Mouse (Mus musculus) embryonic stem cell, embryonic (primary cell): ENCODE measurements around the gene Ntan1.

Experiments used
- CTCF ChIA-PET, 4 experiments: fragments of 300-600 bp in 2 of 4; fragments of 350-600 bp in 2 of 4; sonication (Branson Sonifier 250); formaldehyde crosslinking; loops; one replicate each; lab custom pipeline; 2022; ENCODE audit warnings: inconsistent platforms in 2 of 4; lab: Charles Lee
- POLR2A ChIA-PET, 4 experiments: fragments of 300-600 bp in 2 of 4; fragments of 350-600 bp in 2 of 4; sonication (Branson Sonifier 250); formaldehyde crosslinking; loops; one replicate each; lab custom pipeline; 2022; ENCODE audit warnings: antibody characterized with exemption in 4 of 4, inconsistent platforms in 1 of 4; lab: Charles Lee

The Ntan1 gene

GRCm38 (mm10) chr16:13819394-13819743 is 724 bp downstream of the Ntan1 start:
- ChIA-PET POLR2A (interaction anchor here in 3 of 4 experiments (0.6 to 7.9 kb wide), 27 partner anchors 9 to 871 kb away, joined by 3 to 75 read pairs (median 4); partner anchors contain the start of genes 3110001I22Rik (in 2 of the 3), Bfar (in 2 of the 3), Mpv17l (in 1 of the 3) and Pdxdc1 (in 1 of the 3)), CTCF (interaction anchor here in 2 of 4 experiments (1.2 to 1.4 kb wide), 2 partner anchors 13 to 15 kb away, joined by 3 to 8 read pairs; no protein-coding TSS in a partner anchor)

- ChIA-PET CTCF (no interaction called here), POLR2A (interaction anchor here in 2 of 4 experiments (0.7 to 2.4 kb wide), 13 partner anchors 10 to 339 kb away, joined by 3 to 24 read pairs (median 6); partner anchors contain the start of genes 3110001I22Rik (in 1 of the 2), Bfar (in 1 of the 2) and Rrn3 (in 1 of the 2))
Measured at GRCm38 (mm10) chr16:13819806-13820500, 1.3 kb downstream of the Ntan1 start.

- CTCF ChIA-PET, result interaction anchor here in 1 of 4 experiments (1.0 kb wide), 1 partner anchor 303 kb away, joined by 3 read pairs; no protein-coding TSS in a partner anchor
- POLR2A ChIA-PET, result interaction anchor here in 1 of 4 experiments (0.6 kb wide), 1 partner anchor 338 kb away, joined by 3 read pairs; no protein-coding TSS in a partner anchor
Measured at GRCm38 (mm10) chr16:13820771-13821170, 2.1 kb downstream of the Ntan1 start.

GRCm38 (mm10) chr16:13825781-13826490 is 7.3 kb downstream of the Ntan1 start:
- ChIA-PET CTCF (no interaction called here), POLR2A (interaction anchor here in 1 of 4 experiments (0.8 kb wide), 1 partner anchor 10 kb away, joined by 3 read pairs; no protein-coding TSS in a partner anchor)

- ChIA-PET POLR2A (interaction anchor here in 1 of 4 experiments (0.9 to 1.2 kb wide), 2 partner anchors 12 to 58 kb away, joined by 3 read pairs; no protein-coding TSS in a partner anchor), CTCF (no interaction called here)
Measured at GRCm38 (mm10) chr16:13826511-13826910, 7.9 kb downstream of the Ntan1 start.

- POLR2A ChIA-PET, result interaction anchor here in 3 of 4 experiments (0.6 to 1.4 kb wide), 5 partner anchors 8 to 81 kb away, joined by 3 to 7 read pairs (median 4); no protein-coding TSS in a partner anchor
- CTCF ChIA-PET, result no interaction called here
Measured at GRCm38 (mm10) chr16:13830444-13830843, 11.8 kb downstream of the Ntan1 start.

- POLR2A ChIA-PET, result interaction anchor here in 1 of 4 experiments (1.3 kb wide), 1 partner anchor 10 kb away, joined by 3 read pairs; no protein-coding TSS in a partner anchor
- CTCF ChIA-PET, result no interaction called here
Measured at GRCm38 (mm10) chr16:13831606-13832005, 13.0 kb downstream of the Ntan1 start.

GRCm38 (mm10) chr16:13834382-13834781 is 15.7 kb downstream of the Ntan1 start:
- ChIA-PET CTCF (interaction anchor here in 1 of 4 experiments (0.6 kb wide), 1 partner anchor 212 kb away, joined by 3 read pairs; no protein-coding TSS in a partner anchor), POLR2A (interaction anchor here in 2 of 4 experiments (0.7 to 1.6 kb wide), 7 partner anchors 12 to 296 kb away, joined by 3 to 4 read pairs (median 3); no protein-coding TSS in a partner anchor)

GRCm38 (mm10) chr16:13840056-13840455 is 21.4 kb downstream of the Ntan1 start:
- POLR2A ChIA-PET, result interaction anchor here in 1 of 4 experiments (0.6 to 2.0 kb wide), 6 partner anchors 11 to 299 kb away, joined by 3 to 5 read pairs (median 4); no protein-coding TSS in a partner anchor
- CTCF ChIA-PET, result interaction anchor here in 1 of 4 experiments (0.6 kb wide), 1 partner anchor 265 kb away, joined by 5 read pairs; no protein-coding TSS in a partner anchor

GRCm38 (mm10) chr16:13840956-13841355 is 22.3 kb downstream of the Ntan1 start:
- ChIA-PET CTCF (interaction anchor here in 2 of 4 experiments (0.6 to 1.0 kb wide), 2 partner anchors 115 to 396 kb away, joined by 3 to 4 read pairs; no protein-coding TSS in a partner anchor), POLR2A (interaction anchor here in 2 of 4 experiments (0.6 to 2.0 kb wide), 10 partner anchors 11 to 147 kb away, joined by 3 to 5 read pairs (median 3); no protein-coding TSS in a partner anchor)

GRCm38 (mm10) chr16:13845031-13845430 is 26.4 kb downstream of the Ntan1 start:
- CTCF ChIA-PET, result no interaction called here
- POLR2A ChIA-PET, result interaction anchor here in 1 of 4 experiments (1.5 kb wide), 1 partner anchor 13 kb away, joined by 5 read pairs; no protein-coding TSS in a partner anchor

- ChIA-PET POLR2A (no interaction called here), CTCF (no interaction called here)
Measured at GRCm38 (mm10) chr16:13846675-13847074, 28.0 kb downstream of the Ntan1 start.

- CTCF ChIA-PET, result interaction anchor here in 1 of 4 experiments (0.7 kb wide), 1 partner anchor 135 kb away, joined by 4 read pairs; no protein-coding TSS in a partner anchor
- POLR2A ChIA-PET, result interaction anchor here in 2 of 4 experiments (0.6 to 1.4 kb wide), 3 partner anchors 14 to 314 kb away, joined by 3 to 4 read pairs (median 3); no protein-coding TSS in a partner anchor
Measured at GRCm38 (mm10) chr16:13848310-13848709, 29.7 kb downstream of the Ntan1 start.

GRCm38 (mm10) chr16:13851446-13851845 is 32.8 kb downstream of the Ntan1 start:
- POLR2A ChIA-PET, result interaction anchor here in 1 of 4 experiments (1.1 to 1.5 kb wide), 2 partner anchors 11 to 16 kb away, joined by 3 read pairs; no protein-coding TSS in a partner anchor
- CTCF ChIA-PET, result no interaction called here

GRCm38 (mm10) chr16:13853886-13854285 is 35.2 kb downstream of the Ntan1 start:
- ChIA-PET POLR2A (no interaction called here), CTCF (interaction anchor here in 1 of 4 experiments (0.6 kb wide), 2 partner anchors 317 to 322 kb away, joined by 3 to 5 read pairs; no protein-coding TSS in a partner anchor)

- CTCF ChIA-PET, result no interaction called here
- POLR2A ChIA-PET, result interaction anchor here in 1 of 4 experiments (0.7 kb wide), 1 partner anchor 230 kb away, joined by 6 read pairs; no protein-coding TSS in a partner anchor
Measured at GRCm38 (mm10) chr16:13866076-13866475, 47.4 kb downstream of the Ntan1 start.

- POLR2A ChIA-PET, result interaction anchor here in 1 of 4 experiments (0.7 kb wide), 1 partner anchor 230 kb away, joined by 6 read pairs; no protein-coding TSS in a partner anchor
- CTCF ChIA-PET, result no interaction called here
Measured at GRCm38 (mm10) chr16:13866616-13867015, 48.0 kb downstream of the Ntan1 start.

- CTCF ChIA-PET, result interaction anchor here in 1 of 4 experiments (0.6 kb wide), 1 partner anchor 585 kb away, joined by 10 read pairs; no protein-coding TSS in a partner anchor
- POLR2A ChIA-PET, result interaction anchor here in 1 of 4 experiments (0.6 kb wide), 1 partner anchor 98 kb away, joined by 3 read pairs; no protein-coding TSS in a partner anchor
Measured at GRCm38 (mm10) chr16:13867406-13867805, 48.8 kb downstream of the Ntan1 start.
